Mouse (Mus musculus) spleen, adult 2 months (tissue): ENCODE data around the gene Parvg.

ENCODE experiments used
- CTCF ChIP-seq: fragments of 200-500 bp; IDR thresholded peaks from 2 replicates; pipeline ENCODE4 v1.5.1; 2011; ENCODE audit warnings: mild to moderate bottlenecking, inconsistent platforms; ENCODE audit not compliant: insufficient read depth, insufficient read length, insufficient replicate concordance; ENCODE audit errors: extremely low read depth
- POLR2A ChIP-seq: fragments of 200-500 bp; IDR thresholded peaks from 2 replicates; pipeline ENCODE4 v1.6.1; 2011; ENCODE audit warnings: low read depth, low read length, inconsistent platforms

DNA sequence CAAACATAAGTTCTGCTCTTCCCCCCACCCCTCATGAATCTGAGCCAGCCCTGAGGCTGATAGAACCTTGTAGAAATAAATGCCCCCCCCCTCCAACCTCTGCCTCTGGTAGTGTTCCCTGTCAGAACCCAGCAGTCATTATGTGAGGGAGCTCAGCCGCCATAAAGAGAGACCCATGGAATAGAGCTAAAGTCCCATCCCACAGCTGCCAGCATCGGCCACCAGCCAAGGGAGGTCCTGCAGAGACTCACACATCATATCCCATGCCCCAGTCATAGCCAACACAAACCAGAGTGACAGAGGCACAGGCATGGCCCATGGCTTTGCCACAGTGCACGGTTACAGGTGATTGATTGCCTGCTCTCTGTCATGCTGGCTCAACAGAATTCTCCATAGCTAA is 40.9 kb downstream of the Parvg start:
- TF ChIP-seq POLR2A = no peak
- TF ChIP-seq CTCF = no peak
